Mouse (Mus musculus) embryo, embryonic 11 days (tissue): ENCODE measurements around the gene Fastkd5.
"Not testable (repeated sequence)": the region's sequence is repeated elsewhere in the genome, so short reads cannot be mapped to it uniquely, and the experiment has no call there.

ENCODE experiments used
- DNase-seq: peaks from one replicate; pipeline ENCODE4 v3.0.0-alpha.2; 2015

The Fastkd5 gene

DNA sequence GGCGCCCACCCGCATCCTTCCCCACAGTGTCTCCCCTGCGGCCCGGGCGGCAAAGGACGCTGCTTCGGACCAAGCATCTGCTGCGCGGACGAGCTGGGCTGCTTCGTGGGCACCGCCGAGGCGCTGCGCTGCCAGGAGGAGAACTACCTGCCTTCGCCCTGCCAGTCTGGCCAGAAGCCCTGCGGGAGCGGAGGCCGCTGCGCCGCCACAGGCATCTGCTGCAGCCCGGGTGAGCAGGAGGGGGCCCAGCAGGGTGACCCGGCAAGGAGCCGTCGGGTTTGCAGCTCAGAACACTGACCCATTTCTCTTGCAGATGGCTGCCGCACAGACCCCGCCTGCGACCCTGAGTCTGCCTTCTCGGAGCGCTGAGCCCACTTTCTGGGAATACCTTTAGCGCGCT is 53.3 kb downstream of the Fastkd5 start:
- not testable (repeated sequence) for DNase-seq

DNA sequence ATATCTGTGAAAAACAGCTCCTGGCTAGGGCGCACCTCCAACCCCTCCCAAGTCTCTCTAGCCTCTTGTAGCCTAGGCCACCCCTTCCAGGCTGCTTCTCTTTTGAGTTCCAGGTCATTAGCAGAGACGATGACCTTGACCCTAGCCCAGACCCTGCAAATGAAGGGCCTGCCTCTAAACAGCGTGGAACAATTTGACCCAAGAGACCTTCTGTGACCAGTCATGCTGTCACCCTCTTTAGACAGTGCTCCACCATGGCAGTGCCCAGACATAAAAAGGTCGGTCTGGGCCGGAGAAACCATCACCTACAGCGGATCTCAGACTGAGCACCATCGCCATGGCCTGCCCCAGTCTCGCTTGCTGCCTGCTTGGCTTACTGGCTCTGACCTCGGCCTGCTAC is 54.0 kb downstream of the Fastkd5 start, which contains the start of gene Oxt:
Gene Oxt (plus strand): TSS at position 301 of the 400 bp plus-strand sequence.
- DNase-seq: no peak

DNA sequence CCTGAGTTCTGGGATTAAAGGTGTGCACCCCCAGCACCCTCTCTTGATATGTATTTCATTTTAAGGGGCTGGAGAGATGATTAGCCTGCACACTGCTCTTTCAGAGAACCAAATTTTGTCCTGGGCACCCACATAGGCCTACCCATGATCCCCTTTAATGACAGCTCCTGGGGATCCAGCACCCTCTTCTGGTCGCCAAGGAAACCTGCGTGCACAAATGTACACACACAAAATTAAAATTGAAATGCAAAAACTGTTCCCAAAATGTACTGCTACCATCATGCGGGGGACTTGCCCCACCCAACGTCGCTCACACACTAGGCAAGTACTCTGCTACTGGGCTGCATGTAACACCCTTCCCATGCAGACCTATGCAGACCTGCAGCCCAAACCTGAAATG is 54.9 kb downstream of the Fastkd5 start:
- no peak for DNase-seq

DNA sequence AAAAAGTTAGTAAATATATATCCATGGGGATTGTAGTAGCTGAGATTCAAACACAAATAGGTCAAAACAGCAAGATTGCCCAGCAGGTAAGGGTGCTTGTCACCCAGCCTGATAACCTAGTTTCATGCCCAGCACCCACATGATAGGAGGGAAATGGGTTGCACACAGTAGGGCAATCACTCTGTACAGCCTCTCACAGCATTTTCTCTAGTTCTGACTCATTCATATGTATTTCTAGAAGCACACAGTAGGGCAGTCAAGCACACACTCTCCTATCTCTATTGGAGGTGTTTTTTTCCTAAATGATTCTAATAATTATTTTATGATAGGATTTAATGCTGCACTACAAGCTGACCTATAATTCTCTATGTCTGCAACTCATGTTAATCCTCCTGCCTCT is 59.9 kb downstream of the Fastkd5 start:
- no peak for DNase-seq

DNA sequence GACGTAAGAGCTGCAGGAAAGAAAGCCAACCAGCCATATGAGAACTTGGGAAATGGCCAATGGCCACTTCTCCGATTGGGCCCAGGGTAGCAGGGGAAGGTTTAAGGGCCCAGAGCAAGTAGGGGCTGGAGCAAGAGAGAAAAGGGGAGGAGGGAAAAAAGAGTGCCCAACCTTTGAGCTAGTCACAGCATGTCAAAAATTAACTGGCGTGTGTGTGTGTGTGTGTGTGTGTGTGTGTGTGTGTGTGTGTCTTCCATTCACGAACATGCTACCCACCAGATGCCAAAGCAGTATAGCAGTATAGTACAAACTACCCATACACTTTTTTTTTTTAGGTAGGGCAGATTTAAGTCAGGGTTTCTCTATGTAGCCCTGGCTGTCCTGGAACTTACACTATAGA is 60.9 kb downstream of the Fastkd5 start:
- DNase-seq: no peak

DNA sequence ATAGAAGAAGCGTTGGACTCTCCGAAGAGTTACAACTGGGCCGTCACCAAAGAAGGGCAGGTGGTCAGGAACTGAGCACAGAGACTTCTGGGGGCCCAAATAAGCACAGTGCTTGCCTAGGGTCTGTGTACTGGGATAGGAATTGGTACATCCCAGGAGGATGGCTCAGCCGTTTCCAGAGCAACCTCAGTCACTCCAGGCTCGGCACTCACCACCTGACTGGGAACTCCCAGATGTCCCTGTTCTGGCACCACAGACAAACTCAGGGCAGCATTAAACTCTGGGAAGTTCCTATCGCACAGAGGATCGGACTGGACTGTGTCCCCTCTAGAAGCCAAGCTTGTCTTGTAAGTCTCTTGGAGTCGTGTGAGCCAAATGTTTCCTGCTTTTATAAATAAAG is 64.8 kb downstream of the Fastkd5 start:
- DNase-seq: no peak

DNA sequence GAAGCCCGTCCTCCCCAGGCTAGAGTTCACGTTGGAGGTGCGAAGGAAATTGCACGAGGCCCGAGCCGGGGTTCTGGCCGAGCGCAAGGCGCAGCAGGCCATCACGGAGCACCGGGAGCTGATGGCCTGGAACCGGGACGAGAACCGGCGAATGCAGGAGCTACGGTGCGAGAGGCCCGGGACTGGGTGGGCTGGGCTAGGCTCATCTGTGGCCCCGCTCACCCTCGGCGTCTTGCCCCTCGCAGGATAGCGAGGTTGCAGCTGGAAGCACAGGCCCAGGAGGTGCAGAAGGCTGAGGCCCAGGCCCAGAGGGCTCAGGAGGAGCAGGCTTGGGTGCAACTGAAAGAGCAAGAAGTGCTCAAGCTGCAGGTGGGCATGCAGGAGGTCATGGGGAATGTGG is 65.8 kb downstream of the Fastkd5 start:
- DNase-seq: no peak
